Mouse (Mus musculus): ENCODE measurements at regions not wholly inside any gene's neighbourhood (a gene's known extent, or its start where the extent isn't known, plus 50 kb on each side); places are given as distances from the start of the nearest gene placed in this dataset.

DNA sequence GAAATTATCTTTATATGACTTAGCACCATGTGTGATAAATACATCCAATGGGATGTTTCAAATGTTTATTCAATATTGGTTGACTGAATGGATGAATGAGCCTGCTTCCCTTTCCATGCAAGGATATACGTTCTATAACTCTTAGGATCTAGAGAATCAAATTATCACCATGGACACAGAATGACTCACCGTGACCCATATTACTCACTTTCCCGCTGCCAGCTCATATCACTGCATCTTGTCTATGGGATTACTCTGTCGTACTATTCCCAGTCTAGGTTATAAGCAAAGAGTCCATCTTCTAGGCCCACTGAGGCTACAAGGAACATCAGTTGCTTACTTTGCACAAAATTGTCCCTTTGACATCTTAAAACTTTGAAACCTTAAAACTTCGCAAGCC is 141.0 kb upstream of the Thbs1 start:
- no peak for DNase-seq (ENCODE audit: low read depth)

DNA sequence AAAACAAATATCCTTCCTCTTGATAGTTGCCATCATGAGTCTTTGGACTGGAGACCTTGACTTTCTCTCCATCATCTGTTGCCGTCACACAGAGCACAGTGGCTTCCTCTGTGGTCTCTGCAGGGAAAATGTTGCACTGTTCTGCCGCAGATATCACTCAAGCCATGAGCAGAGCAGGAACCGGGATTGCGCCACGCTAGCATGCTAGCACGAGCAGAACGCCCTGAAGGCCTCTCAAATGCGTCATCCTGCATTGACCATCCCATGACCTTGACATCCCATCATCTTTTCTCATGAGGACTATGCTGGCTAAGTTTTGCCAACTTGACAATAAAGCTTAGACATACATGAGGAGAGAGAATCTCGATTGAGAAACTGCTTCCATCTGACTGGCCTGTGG is 134.6 kb upstream of the Thbs1 start:
- DNase-seq (ENCODE audit: low read depth) = no peak

DNA sequence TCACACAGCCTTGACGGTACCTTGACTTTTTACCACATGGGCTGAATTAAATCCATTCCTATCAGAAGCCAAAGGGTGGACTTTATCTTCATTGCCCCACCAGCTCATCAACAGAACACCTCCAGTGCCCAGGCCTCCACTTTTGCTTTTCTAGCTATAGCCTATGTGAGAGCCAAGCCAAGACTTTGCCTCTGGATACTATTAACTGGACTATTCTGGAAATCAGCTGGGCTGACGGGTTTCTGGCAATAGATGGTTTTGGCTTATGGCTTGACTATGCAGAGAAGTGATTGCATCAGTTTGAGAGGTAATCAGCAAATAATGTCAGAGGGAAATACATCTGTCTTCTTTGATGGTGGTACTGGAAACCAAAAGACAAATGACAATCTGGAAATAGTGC is 130.8 kb upstream of the Thbs1 start:
- no peak for DNase-seq (ENCODE audit: low read depth)

DNA sequence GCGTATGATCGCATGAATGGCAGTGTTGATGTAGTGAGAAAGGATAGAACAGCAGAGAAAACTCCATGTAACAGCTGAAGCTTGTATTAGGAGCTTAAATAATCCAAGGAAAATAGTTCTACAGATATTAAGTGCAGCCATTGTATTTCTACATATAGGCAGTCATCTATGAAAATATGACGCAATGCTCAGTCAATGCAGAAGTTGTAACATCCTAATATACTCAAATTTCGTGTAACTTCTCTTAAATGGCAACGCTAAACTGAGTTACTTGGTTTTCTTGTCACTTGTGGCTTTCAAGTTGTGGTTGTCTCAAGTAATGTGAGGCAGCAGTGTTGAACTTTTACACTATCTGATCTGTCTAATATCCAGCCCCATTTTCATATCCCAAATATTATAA is 127.1 kb upstream of the Thbs1 start:
- no peak for DNase-seq (ENCODE audit: low read depth)

DNA sequence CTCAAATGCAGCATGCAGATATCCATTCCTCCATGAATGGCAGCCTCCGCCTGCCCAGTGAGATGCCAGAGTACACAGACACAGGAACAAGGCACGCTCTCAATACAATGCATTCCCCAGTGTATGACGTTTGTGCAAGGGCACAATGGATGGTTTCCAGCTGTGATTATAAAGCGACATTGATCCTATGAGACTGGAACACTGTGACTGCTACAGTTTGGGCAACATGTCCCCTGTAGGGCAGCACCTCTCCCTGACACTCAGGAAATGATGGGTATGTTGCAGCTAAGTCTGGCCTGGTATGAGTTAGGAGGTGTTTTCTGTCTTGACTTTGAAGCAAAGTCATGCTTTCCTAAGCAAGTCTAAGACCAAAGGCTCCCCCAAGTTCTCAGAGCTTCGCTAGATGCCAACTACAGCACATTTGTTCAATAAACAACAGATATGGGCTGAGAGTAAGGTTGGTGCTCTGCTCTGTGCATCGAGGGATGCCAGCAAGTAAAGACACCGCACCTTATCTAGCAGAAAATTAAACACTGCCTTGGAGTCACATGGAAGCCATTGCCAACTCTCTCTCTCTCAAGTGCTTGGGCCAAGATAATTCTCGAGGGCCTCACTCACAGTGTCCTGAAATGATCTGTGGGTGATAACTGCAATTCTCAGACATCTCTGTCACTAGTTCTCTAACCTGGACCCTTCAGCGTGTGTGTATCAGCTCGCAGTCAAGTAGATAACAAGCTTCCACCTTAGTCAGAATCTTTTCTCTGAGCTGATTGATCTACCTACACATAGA is 124.1 kb upstream of the Thbs1 start:
- no peak for DNase-seq (ENCODE audit: low read depth)

DNA sequence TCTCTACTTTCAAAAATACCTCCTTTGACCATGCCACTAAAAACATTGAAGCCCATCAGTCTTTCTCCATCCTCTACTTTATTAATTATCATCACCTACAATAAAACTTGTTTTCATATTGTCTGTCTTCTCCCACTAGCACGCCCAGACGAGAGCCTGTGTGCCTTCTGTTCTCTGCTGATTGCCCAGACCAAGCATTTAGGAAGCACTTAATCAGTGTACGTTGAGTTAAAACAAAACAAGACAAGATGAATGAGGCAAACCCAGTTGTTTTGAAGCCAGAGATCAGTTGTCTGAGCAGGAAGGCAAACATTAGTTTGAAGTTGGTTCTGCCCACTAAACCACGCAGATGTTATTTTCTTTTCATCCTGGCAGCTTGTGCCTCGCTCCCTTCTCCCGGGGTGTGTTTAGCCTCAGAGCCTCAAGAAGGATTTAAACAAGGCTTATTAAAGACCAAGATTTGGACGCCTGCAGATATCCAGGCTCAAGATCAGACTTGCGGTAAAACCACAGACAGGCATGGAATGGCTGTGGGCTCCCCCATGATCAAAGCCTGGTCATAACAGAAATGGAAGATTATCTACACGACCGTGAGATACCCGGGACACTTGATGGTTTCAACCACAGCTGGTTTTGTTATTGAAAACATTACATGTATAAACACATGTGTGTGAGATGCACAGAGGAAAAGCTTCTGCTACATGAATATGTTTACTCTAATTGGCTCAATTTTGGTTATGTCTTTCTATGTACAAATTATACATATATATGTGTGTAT is 123.1 kb upstream of the Thbs1 start:
- no peak for DNase-seq (ENCODE audit: low read depth)

DNA sequence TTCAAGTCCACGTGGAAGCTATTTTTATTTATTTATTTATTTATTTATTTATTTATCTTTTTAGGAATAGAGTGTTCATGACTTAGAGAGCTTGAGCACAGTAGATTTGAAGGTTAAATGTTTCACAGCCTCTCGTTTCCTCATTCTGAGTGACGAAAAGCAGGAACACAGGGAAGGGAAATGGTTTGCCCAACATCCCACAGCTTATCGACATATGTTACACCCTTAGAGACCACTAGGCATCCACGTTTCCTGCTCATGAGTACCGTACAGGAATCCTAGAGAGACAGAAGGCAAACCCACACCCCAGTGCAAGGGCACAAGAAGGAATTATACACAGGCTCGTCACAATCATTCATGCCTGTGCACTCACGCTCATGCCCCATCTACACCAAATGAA is 122.5 kb upstream of the Thbs1 start:
- DNase-seq (ENCODE audit: low read depth) = no peak

DNA sequence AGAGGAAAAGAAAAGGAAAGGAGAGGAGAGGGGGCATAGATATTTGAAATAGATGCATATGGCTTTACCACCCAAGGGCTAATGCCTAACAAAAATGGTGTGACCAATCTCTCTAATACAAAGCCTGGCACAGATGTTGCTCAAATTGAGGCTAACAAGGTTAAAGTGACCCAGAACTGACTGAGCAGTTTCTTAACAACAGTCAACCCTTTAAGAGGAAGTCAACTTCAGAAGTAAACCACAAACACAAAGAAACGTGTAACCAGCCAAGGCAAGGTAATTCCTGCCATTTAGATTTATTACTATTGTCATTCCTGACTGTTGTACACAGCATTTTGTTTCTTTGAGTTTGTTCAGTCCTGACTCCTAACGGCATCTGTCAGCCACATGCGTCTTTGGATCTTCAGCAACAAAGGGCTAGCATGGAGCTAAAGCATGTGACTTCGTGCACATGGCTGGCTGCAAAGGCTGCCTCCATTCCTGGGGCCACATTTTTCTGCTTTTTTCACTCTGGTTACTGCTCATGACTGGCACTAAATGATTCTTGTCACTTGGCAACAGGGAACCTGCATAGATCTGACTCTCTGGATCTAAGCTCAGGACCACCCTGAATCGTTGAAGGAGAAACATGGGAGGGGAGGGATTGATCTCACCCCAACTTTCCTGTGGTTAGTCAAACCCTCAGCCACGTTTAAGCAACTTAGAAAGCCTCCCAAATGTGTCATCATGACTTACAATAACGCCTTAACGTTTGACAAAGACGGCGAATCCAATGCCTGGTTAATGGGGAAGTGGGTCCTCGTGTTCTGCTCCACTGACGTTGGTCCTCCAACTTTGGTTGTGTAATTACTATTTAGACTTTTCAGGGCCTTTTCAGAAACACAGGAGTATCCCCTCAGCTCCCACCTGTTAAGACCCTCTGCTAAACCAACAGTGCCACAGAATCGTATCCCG is 115.3 kb upstream of the Thbs1 start:
- no peak for DNase-seq (ENCODE audit: low read depth)

DNA sequence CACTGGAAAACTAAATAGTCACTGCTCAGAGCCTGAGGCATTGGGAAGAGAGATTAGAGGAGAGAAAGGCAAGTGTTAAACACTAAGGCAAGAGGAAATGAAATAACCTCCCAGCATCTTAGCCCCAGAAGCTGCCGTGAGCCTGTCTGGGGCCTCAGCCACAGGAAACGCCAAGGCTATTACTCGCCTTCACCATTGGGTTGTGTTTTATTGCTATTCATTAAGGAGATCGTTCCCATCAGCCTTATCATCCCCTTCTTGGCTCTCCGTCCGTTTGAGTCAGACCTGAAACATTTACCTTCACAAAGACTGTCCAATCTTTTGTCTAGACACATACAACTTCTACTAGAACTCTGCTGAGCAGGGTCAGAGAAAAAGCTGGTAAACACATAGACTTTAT is 112.0 kb upstream of the Thbs1 start:
- DNase-seq (ENCODE audit: low read depth) = no peak

DNA sequence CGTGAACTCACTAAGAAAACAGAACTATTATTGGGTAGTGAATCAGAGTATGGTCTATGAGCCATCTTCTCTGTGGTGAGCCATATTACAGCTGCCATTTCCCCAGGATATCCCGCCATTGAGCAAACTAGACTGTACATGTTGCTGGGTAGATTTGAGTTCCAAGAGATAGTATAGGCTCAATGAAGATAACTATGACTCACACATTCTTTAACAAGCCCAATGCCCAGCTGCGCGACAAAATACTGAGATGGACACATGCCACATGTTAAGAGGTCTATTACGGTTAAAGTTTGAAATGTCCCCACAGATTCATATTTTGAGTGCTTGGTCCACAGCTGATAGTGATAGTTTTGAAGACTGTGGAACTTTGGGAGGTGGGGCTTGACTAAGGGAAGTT is 107.5 kb upstream of the Thbs1 start:
- no peak for DNase-seq (ENCODE audit: low read depth)

DNA sequence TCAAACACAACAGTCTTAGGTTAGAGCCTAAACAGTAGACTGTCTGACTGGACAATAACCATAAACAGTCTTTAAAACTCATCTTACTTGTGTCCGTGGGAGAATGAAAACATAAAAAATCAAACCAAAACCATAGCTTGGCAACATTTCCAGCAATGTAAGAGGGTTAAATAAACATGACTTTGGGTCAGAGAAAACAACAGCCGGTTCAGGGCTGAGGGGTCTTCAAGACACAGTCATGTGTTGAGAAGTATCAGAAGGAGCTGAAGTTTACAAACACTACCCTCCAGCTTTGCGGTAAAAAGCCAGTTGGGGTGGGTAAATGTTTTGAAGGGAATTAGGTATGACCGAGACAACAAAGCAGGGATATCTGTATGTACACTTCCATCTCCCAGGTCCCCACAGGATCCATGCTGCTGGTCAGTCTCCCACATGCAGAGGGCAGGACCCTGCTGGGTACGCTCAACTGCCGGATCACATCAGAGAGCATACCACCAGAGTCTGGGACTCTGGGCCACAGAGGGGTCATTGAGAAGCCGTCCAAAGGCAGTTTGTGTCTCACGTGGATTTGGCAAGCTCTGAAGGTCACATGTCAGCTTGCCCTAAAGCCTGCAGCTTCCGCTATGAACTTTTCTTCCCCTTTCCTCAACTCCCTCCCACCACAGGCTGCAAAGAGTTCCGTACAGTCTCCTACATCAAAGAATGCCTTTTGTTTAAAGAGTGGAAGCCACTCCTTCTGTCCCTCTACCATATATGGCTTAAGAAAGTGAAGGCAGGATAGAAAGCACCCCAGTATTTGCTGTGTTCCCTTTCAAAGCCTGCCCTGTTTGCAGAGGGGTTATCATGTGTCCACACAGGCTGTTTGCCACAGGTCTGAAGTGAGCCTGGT is 103.9 kb upstream of the Thbs1 start:
- DNase-seq (ENCODE audit: low read depth) = no peak

DNA sequence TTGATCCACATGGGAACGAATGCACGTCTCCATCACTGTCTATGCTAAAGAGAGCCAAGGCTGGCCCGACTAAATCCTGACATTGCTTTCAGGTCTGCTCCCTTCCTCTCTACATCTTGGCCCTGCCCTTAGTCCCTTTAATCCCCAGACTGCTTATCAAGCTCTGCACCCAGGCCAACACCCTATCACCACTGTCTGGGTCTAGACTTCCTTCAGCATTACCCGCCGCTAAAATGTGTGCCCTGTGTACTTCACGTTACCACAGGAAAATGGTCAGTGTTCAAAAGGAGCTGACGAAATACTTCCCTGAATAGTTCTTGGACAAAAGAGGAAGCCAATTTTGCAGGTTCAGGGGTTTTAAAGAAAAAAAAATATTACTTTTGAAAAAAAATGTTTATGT is 100.0 kb upstream of the Thbs1 start:
- no peak for DNase-seq (ENCODE audit: low read depth)

DNA sequence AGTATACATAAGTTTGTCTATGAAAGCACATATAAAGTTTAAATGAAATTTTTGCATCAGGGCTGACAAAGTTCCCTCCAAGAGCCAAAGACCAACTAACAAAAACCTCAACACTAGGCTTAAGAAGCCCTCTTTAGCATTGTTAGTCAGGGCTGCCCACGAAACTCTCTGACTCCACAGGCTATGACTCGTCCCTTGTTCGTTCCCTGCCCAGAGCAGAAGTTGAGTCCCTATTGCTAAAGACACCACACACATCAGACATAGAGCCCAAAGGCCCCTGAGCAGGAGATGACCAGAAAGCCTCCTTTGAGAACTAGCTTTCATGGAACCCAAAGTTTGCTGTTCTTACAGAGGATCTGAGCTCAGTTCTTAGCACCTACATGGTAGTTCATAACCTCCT is 99.5 kb upstream of the Thbs1 start:
- no peak for DNase-seq (ENCODE audit: low read depth)

DNA sequence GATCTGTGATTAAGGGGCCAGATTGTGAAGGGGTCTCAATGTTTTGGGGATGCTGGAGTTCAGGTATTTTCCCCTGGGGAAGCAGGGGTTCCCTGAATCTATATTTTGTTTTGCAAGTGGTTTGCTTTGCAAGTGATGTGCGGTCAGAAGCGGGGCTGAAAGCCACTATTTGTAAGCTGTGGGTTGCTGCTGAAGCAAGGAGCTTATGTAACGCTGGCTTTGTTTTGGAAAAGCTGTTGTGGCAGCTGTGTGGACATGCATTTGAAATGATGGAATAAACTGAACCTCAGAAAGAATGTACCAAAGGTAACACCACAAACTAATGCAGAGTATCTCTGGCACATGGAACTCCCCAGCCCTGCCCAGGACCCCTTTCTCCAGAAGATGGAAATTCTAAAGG is 98.5 kb upstream of the Thbs1 start:
- no peak for DNase-seq (ENCODE audit: low read depth)

DNA sequence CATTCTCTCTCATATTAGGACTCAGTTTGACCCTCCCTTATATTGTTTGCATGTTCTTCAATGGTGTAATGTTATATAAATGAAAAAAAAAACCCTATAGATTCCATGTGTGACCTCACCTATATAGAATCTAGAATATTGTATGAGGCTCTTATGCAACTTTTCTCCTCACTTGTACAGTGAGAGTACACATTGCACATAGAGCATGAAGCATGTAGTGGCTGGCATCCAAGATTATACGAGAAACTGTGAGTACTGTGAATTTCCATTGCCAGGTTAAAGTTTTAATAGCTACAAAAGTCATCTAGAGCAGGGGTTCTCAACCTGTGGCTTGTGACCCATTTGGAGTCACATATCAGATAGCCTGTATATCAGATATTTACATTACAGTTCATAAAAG is 96.5 kb upstream of the Thbs1 start:
- DNase-seq (ENCODE audit: low read depth) = no peak

DNA sequence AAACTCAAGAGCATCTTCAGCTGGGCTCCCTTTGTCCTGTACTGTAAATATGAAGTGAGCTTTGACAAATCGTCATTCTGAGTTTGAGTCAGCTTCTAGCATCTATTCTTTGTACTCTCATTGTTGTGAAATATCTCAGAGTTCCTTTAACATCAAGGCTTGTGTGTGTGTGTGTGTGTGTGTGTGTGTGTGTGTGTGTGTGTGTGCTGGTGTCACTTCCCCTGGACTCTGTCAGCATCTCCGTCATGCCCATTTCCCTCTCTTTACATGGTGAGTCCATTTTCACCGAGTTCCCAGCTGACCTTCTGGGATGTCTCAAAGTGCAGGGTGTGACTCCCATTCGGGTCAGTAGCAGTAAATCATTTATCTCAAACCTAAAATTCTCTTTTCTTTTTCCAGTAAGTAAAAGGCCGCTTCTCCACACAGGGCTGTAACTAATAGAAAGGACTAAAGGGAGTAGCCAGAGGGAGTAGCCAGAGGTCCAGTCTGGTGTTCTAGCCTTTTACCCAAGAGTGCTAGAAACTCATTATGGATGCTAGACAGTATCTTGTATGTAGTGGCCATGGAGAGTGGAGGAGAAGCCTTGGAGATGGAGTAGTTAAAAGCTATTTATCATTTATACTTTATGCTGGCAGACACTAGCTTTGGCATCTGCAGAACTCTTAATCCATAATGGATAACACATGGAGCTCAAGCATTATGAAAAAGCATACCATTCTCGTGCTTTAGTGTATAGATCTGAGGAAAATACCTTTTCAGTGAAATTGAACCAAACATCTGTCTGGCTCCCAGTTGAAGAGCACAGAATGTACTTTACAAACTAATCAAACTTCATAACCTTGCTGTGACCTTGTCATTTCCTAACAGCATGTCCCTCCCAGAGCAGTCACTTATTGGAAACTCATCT is 85.6 kb upstream of the Thbs1 start:
- DNase-seq (ENCODE audit: low read depth) = no peak

DNA sequence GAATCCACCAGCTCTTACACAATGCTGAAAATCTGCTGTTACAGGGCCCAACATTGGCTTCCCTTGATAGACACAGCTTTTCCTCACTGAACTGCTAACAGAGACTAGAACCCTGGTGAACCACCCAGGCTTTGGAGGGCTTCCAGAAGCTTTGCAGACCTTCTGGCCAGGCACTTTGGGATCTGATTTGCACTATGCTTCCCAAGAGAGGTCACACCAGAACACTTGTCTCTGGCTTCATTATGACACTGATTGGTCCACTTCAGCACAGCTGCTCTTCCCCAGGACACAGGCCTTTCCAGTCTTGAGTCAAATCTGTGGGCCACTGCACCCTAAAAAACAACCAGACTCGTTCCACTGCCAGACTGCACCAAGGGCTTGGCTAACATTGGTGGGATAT is 82.8 kb upstream of the Thbs1 start:
- DNase-seq (ENCODE audit: low read depth) = no peak

DNA sequence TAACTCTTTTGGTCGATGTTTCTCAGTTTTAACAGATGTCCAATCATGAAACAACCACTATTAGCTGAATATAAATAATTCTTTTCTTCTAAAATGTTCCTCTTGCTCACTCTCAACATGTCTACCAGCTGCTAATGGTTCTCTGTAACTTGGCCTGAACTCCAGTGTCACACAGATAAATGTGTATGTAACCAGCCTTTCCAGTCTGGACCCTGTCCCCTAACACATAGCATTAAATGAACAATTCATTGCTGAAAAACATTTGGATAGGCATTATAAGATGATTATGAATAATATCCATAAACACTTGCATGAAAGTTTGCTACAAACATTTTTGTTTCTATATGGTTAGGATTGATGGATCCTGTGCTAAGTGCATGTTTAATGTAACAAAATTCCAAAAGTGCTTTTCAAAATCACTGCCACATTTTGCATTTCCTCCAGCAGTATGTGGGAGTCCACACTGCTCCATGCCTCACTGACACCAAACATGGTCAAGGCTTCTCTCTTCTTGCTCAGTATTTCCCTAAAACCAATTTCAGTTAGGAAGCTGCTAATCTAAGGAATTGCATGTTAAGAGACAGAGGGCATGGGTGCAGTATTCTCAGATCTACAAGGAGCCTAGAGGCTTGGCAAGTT is 82.1 kb upstream of the Thbs1 start:
- no peak for DNase-seq (ENCODE audit: low read depth)

DNA sequence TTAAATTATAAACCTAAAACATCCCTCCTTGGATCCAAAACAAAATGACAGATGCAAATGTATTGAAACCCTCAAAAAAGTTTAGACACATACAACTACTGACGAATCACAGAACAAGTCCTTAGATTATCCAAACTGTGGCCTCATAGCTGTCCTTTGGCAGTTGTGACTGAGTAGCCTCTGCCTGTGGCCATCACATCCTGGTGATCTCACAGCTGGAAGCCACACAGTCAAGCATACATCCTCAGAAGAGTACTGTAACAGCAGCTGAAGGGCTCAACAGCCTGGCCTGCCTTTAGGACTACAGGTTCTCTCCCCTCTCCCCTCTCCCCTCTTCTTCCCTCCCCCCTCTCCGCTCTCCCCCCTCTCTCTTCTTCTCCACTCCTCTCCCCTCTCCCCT is 80.0 kb upstream of the Thbs1 start:
- DNase-seq (ENCODE audit: low read depth) = no peak

DNA sequence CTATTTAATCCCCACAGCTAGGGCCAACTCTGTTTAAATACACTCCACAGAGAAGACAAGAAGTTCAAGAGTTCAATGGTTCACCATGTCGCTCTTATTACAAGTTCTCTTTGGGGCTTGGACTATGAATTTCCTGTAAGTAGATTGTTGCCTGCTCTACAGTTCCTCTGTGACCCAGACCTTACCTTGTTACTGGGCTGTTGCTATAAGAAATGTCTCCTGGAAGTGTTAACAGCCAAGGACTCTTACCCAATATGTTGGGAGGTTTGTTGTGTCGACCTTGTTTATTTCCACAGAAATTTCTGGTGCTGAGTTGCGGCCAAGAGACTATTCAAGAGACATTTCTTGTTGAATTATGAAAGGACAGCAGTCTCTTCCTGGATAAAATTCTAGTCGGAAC is 78.3 kb upstream of the Thbs1 start:
- no peak for DNase-seq (ENCODE audit: low read depth)
